Mouse (Mus musculus): ENCODE measurements at regions not wholly inside any gene's neighbourhood (a gene's known extent, or its start where the extent isn't known, plus 50 kb on each side); places are given as distances from the start of the nearest gene placed in this dataset.

DNA sequence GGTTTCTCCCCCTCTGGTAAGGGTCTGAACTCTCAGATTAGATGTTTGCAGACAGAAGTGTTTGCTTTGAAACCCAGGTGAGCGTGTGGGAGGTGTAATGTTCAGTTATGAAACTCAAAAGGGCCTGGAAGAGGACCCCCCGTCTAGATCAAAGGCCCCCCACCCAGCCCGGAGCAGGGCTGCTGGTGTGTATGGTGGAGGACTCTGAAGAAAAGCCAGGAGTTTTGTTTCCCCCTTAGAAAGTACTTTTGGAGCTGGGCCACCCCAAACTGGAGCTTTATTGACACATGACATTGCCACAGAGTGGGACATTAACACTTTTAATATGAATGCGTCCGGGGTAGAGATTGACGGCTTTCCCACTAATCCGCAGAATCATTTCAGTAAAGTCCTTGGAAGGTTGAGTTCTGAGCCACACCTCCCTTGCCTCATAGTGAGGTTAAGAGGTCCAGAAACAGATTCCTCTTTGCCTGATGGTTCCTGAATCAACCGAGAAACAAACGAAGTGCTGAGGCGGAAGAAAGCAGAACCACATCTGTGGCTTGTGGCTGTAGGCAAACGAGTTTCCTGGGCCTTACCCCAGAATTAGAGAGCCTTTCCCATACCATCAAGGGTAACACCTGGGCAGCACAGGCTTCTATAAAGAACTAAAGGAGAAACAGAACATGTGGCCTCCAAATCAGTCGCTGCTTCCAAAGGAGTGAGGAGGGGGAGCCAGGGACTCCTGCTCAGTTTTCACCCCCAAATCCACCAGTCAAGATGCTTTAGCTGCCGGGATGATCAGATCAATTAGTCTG lies 78.0 kb upstream of the Ralgps2 start:
- TF ChIP-seq MAX (IDR thresholded peaks at IDR 0.05) (no peak), FOSL1 (IDR thresholded peaks at IDR 0.05; ENCODE audit: insufficient read depth, low read length, poor library complexity, severe bottlenecking) (no peak), USF1 (IDR thresholded peaks at IDR 0.05; ENCODE audit: low read depth) (no peak), CTCF (IDR thresholded peaks at IDR 0.05; ENCODE audit: control insufficient read depth, insufficient read depth, insufficient read length) (no peak), MYOG (IDR thresholded peaks at IDR 0.05; ENCODE audit: control insufficient read depth, extremely low read depth, insufficient read length) (no peak), CEBPB (IDR thresholded peaks at IDR 0.05; ENCODE audit: low read depth) (no peak), MYOD1 (IDR thresholded peaks at IDR 0.05; ENCODE audit: control insufficient read depth, insufficient read length, low read depth) (no peak)
- no peaks in the 10 kb centered on the region for H3K79me3 ChIP-seq (ENCODE audit: low read depth)
- no peaks in the 10 kb centered on the region for H3K36me3 ChIP-seq (ENCODE audit: control insufficient read depth, insufficient read depth)
- H3K27me3 ChIP-seq (ENCODE audit: control insufficient read depth, insufficient read depth, insufficient read length): no peaks in the 10 kb centered on the region
- no peaks in the 10 kb centered on the region for H3K79me2 ChIP-seq (ENCODE audit: control insufficient read depth, insufficient read depth)
- H3K4me3 ChIP-seq (ENCODE audit: insufficient read depth, poor library complexity, severe bottlenecking): no peak overlapping the region
- H3ac ChIP-seq (ENCODE audit: control insufficient read depth, insufficient read length, low read depth): no peak overlapping the region

DNA sequence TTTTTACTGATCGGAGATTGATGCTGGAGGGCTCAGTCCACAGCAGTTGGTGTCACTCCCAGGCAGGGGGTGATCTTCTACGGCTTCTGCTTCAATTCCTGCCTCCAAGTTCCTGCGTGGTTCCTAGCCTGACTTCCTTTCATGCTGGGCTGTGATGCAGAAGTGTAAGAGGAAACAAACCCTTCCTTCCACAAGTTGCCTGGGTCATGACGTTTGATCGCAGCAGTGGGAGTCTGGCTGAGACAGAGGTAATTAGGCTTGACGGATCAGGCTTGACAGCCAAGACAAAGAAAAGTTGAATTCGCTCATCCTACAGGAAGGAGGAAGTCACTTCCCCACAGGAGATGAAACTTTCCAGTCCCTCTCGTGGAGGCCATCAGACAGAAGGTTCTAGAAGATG lies 77.2 kb upstream of the Ralgps2 start:
- no peaks in the 10 kb centered on the region for H3K79me3 ChIP-seq (ENCODE audit: low read depth)
- H3K27me3 ChIP-seq (ENCODE audit: control insufficient read depth, insufficient read depth, insufficient read length): no peaks in the 10 kb centered on the region
- no peaks in the 10 kb centered on the region for H3K79me2 ChIP-seq (ENCODE audit: control insufficient read depth, insufficient read depth)
- H3ac ChIP-seq (ENCODE audit: control insufficient read depth, insufficient read length, low read depth): no peak overlapping the region
- no peak overlapping the region for H3K4me3 ChIP-seq (ENCODE audit: insufficient read depth, poor library complexity, severe bottlenecking)
- H3K36me3 ChIP-seq (ENCODE audit: control insufficient read depth, insufficient read depth): no peaks in the 10 kb centered on the region
- TF ChIP-seq MYOD1 (IDR thresholded peaks at IDR 0.05; ENCODE audit: control insufficient read depth, insufficient read length, low read depth): no peak
- no peak for TF ChIP-seq CEBPB (IDR thresholded peaks at IDR 0.05; ENCODE audit: low read depth)
- TF ChIP-seq FOSL1 (IDR thresholded peaks at IDR 0.05; ENCODE audit: insufficient read depth, low read length, poor library complexity, severe bottlenecking): no peak
- TF ChIP-seq MAX (IDR thresholded peaks at IDR 0.05): no peak
- TF ChIP-seq USF1 (IDR thresholded peaks at IDR 0.05; ENCODE audit: low read depth): no peak
- TF ChIP-seq CTCF (IDR thresholded peaks at IDR 0.05; ENCODE audit: control insufficient read depth, insufficient read depth, insufficient read length): no peak
- no peak for TF ChIP-seq MYOG (IDR thresholded peaks at IDR 0.05; ENCODE audit: control insufficient read depth, extremely low read depth, insufficient read length)

DNA sequence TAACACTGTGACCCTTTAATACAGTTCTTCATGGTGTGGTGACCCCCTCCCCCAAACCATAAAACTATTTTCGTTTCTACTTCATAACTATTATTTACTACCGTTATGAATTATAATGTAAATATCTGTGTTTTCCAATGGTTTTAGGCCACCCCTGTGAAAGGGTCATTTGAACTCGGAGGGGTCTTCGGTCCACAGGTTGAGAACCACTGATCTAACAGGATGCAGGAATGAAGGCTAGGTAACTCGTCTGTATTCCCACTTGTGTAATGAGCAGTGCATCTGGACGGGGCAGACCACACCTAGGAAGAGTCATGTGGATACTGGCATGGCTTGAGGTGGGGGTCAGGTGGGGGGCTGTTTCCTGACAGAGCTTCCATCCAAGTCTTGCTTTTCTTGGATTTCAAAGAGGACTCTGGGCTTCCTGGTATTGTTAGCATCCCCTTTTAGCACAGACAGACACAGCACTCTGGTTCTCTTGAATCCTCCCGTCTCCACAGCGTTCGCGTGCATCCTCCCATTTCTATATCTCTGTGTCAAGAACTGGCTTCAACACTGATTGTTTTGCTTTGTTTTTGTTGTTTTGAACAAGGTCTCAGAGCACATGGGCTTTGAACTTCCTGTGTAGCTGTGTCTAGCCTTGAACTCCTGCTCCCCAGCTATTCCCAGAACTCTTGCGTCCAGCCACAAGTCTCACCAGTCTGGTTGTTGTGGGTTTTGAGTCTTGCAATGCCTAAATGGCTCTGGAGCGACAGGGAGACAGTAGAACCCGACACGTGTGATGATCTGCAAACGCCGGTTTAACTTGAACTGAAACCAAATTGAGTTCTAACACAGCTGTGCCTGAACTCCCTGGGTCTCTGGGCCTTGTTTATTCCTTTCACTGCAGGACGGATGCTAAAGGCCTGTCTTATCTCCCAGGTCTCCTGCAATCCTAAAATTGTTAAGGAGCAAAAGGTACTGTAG lies 75.4 kb upstream of the Ralgps2 start:
- TF ChIP-seq MAX (IDR thresholded peaks at IDR 0.05) (no peak), CTCF (IDR thresholded peaks at IDR 0.05; ENCODE audit: control insufficient read depth, insufficient read depth, insufficient read length) (no peak), FOSL1 (IDR thresholded peaks at IDR 0.05; ENCODE audit: insufficient read depth, low read length, poor library complexity, severe bottlenecking) (no peak), USF1 (IDR thresholded peaks at IDR 0.05; ENCODE audit: low read depth) (no peak), MYOD1 (IDR thresholded peaks at IDR 0.05; ENCODE audit: control insufficient read depth, insufficient read length, low read depth) (no peak), MYOG (IDR thresholded peaks at IDR 0.05; ENCODE audit: control insufficient read depth, extremely low read depth, insufficient read length) (no peak), CEBPB (IDR thresholded peaks at IDR 0.05; ENCODE audit: low read depth) (no peak)
- no peaks in the 10 kb centered on the region for H3K27me3 ChIP-seq (ENCODE audit: control insufficient read depth, insufficient read depth, insufficient read length)
- H3K36me3 ChIP-seq (ENCODE audit: control insufficient read depth, insufficient read depth): no peaks in the 10 kb centered on the region
- H3K4me3 ChIP-seq (ENCODE audit: insufficient read depth, poor library complexity, severe bottlenecking): no peak overlapping the region
- no peaks in the 10 kb centered on the region for H3K79me2 ChIP-seq (ENCODE audit: control insufficient read depth, insufficient read depth)
- no peak overlapping the region for H3ac ChIP-seq (ENCODE audit: control insufficient read depth, insufficient read length, low read depth)
- no peaks in the 10 kb centered on the region for H3K79me3 ChIP-seq (ENCODE audit: low read depth)

DNA sequence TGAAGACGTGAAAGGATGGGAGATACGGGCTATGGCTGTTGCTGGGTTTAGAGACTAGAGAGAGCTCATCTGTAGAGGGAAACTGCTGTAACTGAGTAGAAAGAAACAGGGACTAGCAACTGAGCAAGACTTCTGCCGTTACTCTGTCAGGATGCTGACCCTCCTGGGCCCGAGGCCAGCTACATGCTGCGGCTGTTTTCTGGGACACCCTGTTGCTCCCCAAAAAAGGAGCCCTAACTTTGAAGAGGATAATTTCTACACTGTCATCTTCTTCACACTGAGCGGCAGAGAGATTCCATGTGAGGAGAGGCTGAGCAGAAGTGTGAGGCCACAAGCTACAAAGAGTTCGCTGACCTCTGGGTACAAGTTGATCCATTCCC lies 74.2 kb upstream of the Ralgps2 start:
- no peaks in the 10 kb centered on the region for H3K79me3 ChIP-seq (ENCODE audit: low read depth)
- no peak overlapping the region for H3ac ChIP-seq (ENCODE audit: control insufficient read depth, insufficient read length, low read depth)
- no peaks in the 10 kb centered on the region for H3K27me3 ChIP-seq (ENCODE audit: control insufficient read depth, insufficient read depth, insufficient read length)
- H3K36me3 ChIP-seq (ENCODE audit: control insufficient read depth, insufficient read depth): no peaks in the 10 kb centered on the region
- TF ChIP-seq USF1 (IDR thresholded peaks at IDR 0.05; ENCODE audit: low read depth) (no peak), MYOG (IDR thresholded peaks at IDR 0.05; ENCODE audit: control insufficient read depth, extremely low read depth, insufficient read length) (no peak), CTCF (IDR thresholded peaks at IDR 0.05; ENCODE audit: control insufficient read depth, insufficient read depth, insufficient read length) (no peak), MAX (IDR thresholded peaks at IDR 0.05) (no peak), CEBPB (IDR thresholded peaks at IDR 0.05; ENCODE audit: low read depth) (no peak), MYOD1 (IDR thresholded peaks at IDR 0.05; ENCODE audit: control insufficient read depth, insufficient read length, low read depth) (no peak), FOSL1 (IDR thresholded peaks at IDR 0.05; ENCODE audit: insufficient read depth, low read length, poor library complexity, severe bottlenecking) (no peak)
- H3K79me2 ChIP-seq (ENCODE audit: control insufficient read depth, insufficient read depth): no peaks in the 10 kb centered on the region
- no peak overlapping the region for H3K4me3 ChIP-seq (ENCODE audit: insufficient read depth, poor library complexity, severe bottlenecking)

DNA sequence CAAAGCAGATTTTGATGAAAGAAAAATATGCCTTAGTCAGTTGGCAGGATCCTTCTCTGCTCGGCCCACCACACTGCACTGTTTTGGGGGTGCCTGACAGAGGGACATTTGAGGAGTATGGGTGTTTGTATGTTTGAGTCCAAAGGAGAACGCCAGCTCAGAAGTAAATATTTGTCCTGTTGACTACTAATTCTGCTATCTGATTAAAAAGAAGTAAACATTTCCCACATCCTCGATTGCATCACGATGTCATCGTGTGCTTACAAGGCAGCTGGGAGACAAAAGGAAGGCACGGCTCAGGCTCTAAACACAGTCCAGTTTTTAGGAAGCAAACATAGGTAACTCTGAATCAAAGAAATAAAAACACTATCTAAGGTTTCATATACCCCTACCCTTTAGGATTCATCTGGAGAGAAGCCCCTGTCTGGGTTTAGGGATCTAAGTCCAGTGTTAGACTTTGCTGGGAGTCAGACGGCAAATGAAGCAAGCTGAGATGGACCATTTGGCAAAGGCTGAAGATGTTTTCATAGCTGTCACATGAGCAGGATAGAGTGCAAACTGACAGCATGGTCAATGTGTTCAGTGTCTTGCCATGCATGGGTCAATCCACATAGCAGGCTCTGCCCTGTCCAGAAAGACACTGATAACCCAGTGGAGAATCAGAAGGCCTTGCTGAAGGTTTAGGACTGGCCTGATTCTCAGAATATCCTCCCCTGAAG lies 73.7 kb upstream of the Ralgps2 start:
- no peak overlapping the region for H3K4me3 ChIP-seq (ENCODE audit: insufficient read depth, poor library complexity, severe bottlenecking)
- no peaks in the 10 kb centered on the region for H3K27me3 ChIP-seq (ENCODE audit: control insufficient read depth, insufficient read depth, insufficient read length)
- H3K36me3 ChIP-seq (ENCODE audit: control insufficient read depth, insufficient read depth): no peaks in the 10 kb centered on the region
- no peak overlapping the region for H3ac ChIP-seq (ENCODE audit: control insufficient read depth, insufficient read length, low read depth)
- no peaks in the 10 kb centered on the region for H3K79me3 ChIP-seq (ENCODE audit: low read depth)
- no peak for TF ChIP-seq MAX (IDR thresholded peaks at IDR 0.05)
- TF ChIP-seq USF1 (IDR thresholded peaks at IDR 0.05; ENCODE audit: low read depth): no peak
- TF ChIP-seq MYOD1 (IDR thresholded peaks at IDR 0.05; ENCODE audit: control insufficient read depth, insufficient read length, low read depth): no peak
- TF ChIP-seq MYOG (IDR thresholded peaks at IDR 0.05; ENCODE audit: control insufficient read depth, extremely low read depth, insufficient read length): no peak
- no peak for TF ChIP-seq CEBPB (IDR thresholded peaks at IDR 0.05; ENCODE audit: low read depth)
- TF ChIP-seq CTCF (IDR thresholded peaks at IDR 0.05; ENCODE audit: control insufficient read depth, insufficient read depth, insufficient read length): no peak
- TF ChIP-seq FOSL1 (IDR thresholded peaks at IDR 0.05; ENCODE audit: insufficient read depth, low read length, poor library complexity, severe bottlenecking): no peak
- H3K79me2 ChIP-seq (ENCODE audit: control insufficient read depth, insufficient read depth): no peaks in the 10 kb centered on the region
